Mouse (Mus musculus) T-cell, adult 66 days (primary cell): Measurements from ENCODE around the gene Prune2. TPM values are rescaled to one million over a fixed set of nuclear protein-coding genes. Genes with fewer than 3 reads are reported as not detected.

ENCODE experiments used
- total RNA-seq, 2 experiments: library from RNA; stranded (reverse); gene quantifications; 3 replicates in 1 of 2; 4 replicates in 1 of 2; pipeline ENCODE4 v1.2.4; 2023

Gene Prune2
- under 1 TPM; 0.17 to 0.21 TPM for total RNA-seq

GRCm38 (mm10) chr19:16955613-16956271, at the start of gene Prune2:
Gene Prune2 (plus strand): TSS chr19:16956118.

Other genes starting within 250 kb of the Prune2 start
- 100 to 1,000 TPM; 113 to 116 TPM for gene Vps13a, start 175.2 kb upstream of the Prune2 start, total RNA-seq
- not detected for gene Foxb2, start 82.3 kb upstream of the Prune2 start, total RNA-seq